In the genomic region with DNA sequence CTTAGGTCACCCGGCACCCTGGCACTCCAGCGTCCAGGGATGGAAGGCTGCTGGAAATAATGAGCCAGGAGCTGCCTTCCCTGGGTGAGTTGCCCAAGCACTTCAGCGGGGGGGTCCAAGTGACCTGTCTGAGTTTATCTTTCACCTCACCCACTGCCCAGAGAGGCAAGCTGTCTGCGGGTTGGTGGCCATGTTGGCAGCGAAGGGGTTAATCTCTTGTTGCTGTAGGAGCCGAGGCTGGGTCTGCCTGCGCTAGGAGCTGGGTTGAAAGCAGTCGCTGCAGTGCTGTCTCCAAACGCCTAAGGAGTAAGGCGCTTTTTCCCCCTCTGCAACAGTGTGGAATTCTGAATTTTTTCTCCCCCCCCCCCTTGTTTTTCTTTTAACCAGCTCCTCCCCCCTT, we compare ENCODE assay signal across 8 mouse cellular contexts.
DNase-seq lines count a peak whose midpoint lies in the region; ATAC-seq lines count a peak whose summit lies in the region.

No protein-coding gene starts in this region.

- peak overlapping the region; percentile 41; the same call in 1 of the 2 replicates for H3K4me3 ChIP-seq in embryonic facial prominence, embryonic 14.5 days (ENCODE audit: low read depth, low read length)
- peak overlapping the region; percentile 49 for H3K4me3 ChIP-seq in midbrain, embryonic 13.5 days (replicated peaks)

- peak overlapping the region; percentile 79 for H3K4me2 ChIP-seq in embryonic facial prominence, embryonic 14.5 days (ENCODE audit: low read depth, low read length)
- H3K4me2 ChIP-seq in midbrain, embryonic 13.5 days (replicated peaks): peak overlapping the region; percentile 79

- no peak overlapping the region for H3K27ac ChIP-seq in embryonic facial prominence, embryonic 14.5 days (replicated peaks; ENCODE audit: low read depth, low read length)
- peak overlapping the region; percentile 66 for H3K27ac ChIP-seq in midbrain, embryonic 13.5 days

- DNase-seq in kidney, postnatal 14 days: peak; percentile 8
- no peak for DNase-seq in kidney, adult 8-10 months
- peak; percentile 51 for DNase-seq in embryonic facial prominence, embryonic 14.5 days (ENCODE audit: low spot score)
- peak; percentile 28 to 58 for DNase-seq in layer of hippocampus, postnatal 10 days (ENCODE audit: low spot score in 2 of 2)
- DNase-seq in ovary, postnatal 10 days (ENCODE audit: low spot score): no peak
- no peak for DNase-seq in B cell, adult 2 months
- DNase-seq in urinary bladder, postnatal 36 days (ENCODE audit: low spot score in 2 of 2): no peak

- peak overlapping the region; percentile 40; the same call in 1 of the 2 replicates for H3K9ac ChIP-seq in embryonic facial prominence, embryonic 14.5 days (ENCODE audit: low read depth, low read length)
- peak overlapping the region; percentile 59 for H3K9ac ChIP-seq in midbrain, embryonic 13.5 days (replicated peaks)

- H3K9me3 ChIP-seq in embryonic facial prominence, embryonic 14.5 days (ENCODE audit: control insufficient read depth, low read length): no peaks in the 10 kb centered on the region
- no peaks in the 10 kb centered on the region for H3K9me3 ChIP-seq in midbrain, embryonic 13.5 days

- peaks cover 23% of the 10 kb centered on the region for H3K4me1 ChIP-seq in embryonic facial prominence, embryonic 14.5 days (ENCODE audit: control insufficient read depth, insufficient read depth, low read length)
- peaks cover 31% of the 10 kb centered on the region for H3K4me1 ChIP-seq in midbrain, embryonic 13.5 days (replicated peaks)

- H3K27me3 ChIP-seq in embryonic facial prominence, embryonic 14.5 days (replicated peaks; ENCODE audit: control insufficient read depth, insufficient read depth, low read length): no peaks in the 10 kb centered on the region
- no peaks in the 10 kb centered on the region for H3K27me3 ChIP-seq in midbrain, embryonic 13.5 days

- 0 out of 2 replicates have a peak, but pooled peaks have one; percentile 61 for ATAC-seq in embryonic facial prominence, embryonic 14.5 days (ENCODE audit: low read depth)
- ATAC-seq in midbrain, embryonic 13.5 days: peak; percentile 69; the same call in 1 of the 2 replicates

- 26% methylated on average over 10 of the region's 10 CpGs for WGBS in embryonic facial prominence, embryonic 14.5 days
- 16% methylated on average over 10 of the region's 10 CpGs for WGBS in midbrain, embryonic 13.5 days

- H3K36me3 ChIP-seq in embryonic facial prominence, embryonic 14.5 days (ENCODE audit: control insufficient read depth, insufficient read depth, low read length): no peaks in the 10 kb centered on the region
- no peaks in the 10 kb centered on the region for H3K36me3 ChIP-seq in midbrain, embryonic 13.5 days

Comparison
In these comparisons a context has a peak if more than half of its experiments do, and no peak if none do; other contexts are left out.
1. DNase-seq: peak in kidney, postnatal 14 days (single experiment), embryonic facial prominence, embryonic 14.5 days (single experiment) and layer of hippocampus, postnatal 10 days (2 of 2); none in kidney, adult 8-10 months (0 of 2), ovary, postnatal 10 days (single experiment), B cell, adult 2 months (0 of 2) and urinary bladder, postnatal 36 days (0 of 2).